Mouse (Mus musculus) left cerebral cortex, adult 9 months (tissue): ENCODE measurements around the gene Tcap.

Experiments
- DNase-seq, 2 experiments: peaks; one replicate each; pipeline ENCODE4 v3.0.0; 2022; ENCODE audit warnings: low spot score in 2 of 2

The Tcap gene

DNA sequence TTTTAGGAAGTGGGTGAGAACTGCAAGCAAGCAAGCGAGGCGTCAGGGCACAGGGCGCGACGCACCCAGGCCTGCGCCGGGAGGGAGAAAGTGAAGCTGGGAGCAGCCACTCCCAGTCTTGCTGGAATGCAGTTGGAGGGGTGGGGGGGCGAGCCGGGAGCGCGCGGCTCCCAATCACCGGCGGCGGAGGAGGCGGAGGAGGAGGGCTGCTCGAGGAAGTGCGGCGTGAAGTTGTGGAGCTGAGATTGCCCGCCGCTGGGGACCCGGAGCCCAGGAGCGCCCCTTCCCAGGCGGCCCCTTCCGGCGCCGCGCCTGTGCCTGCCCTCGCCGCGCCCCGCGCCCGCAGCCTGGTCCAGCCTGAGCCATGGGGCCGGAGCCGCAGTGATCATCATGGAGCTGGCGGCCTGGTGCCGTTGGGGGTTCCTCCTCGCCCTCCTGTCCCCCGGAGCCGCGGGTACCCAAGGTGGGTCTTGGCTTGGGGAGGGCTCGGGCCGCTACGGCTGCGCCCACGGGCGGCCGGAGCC lies 28.7 kb downstream of the Tcap start, which contains the start of gene Erbb2:
Erbb2 (plus strand) TSS at position 198 of the 524 bp plus-strand sequence.
- DNase-seq: no peak

DNA sequence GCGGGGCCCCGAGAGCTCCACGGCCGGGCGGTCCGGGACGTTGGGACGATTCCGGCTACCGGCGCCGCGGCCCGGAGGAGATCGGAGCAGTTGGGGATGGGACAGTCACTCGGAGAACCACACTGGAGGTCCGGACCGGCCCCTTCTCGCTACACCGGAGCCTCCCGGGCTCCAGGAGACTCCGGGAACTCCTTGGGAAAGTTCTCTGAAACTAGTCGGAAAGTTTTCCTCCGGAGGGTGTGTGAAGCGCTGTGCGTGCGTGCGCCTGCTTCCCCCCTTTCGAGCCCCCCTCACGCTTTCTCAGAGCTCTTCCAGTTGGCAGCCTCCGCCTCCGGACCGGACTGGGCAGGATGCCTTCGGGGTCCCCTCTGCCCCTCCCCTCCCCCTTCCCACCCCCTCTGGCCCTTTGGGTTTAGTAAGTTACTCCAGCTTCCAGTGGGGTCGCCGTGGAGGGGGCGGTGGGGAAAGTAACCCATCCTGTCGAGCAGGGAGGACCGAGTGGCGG lies 29.2 kb downstream of the Tcap start:
- DNase-seq: no peak

- DNase-seq: no peak
Measured at GRCm38 (mm10) chr11:98413731-98414130, 30.1 kb downstream of the Tcap start.

- no peak for DNase-seq
Measured at GRCm38 (mm10) chr11:98414162-98414561, 30.6 kb downstream of the Tcap start.

GRCm38 (mm10) chr11:98417074-98417473 lies 33.5 kb downstream of the Tcap start:
- DNase-seq: no peak

DNA sequence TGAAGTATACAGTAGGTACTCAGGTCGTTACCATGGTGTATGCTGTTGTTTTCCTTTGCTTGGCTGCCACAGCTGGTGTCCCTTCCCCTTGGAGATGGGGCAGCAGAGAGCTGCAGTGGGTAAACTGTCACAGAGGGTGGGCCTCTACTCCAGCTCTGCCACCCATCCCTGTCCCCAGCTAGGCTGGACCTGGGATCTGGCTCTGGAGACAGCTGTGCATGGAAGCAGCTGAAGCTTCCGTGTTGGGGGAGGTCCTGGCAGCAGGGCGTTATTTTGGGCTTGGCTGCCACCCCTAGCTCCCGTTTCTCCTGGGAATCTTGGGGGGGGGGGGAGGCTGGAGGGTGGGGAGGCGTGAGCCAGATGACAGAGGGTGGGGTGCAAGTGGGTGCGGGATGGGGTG lies 34.7 kb downstream of the Tcap start:
- no peak for DNase-seq

DNA sequence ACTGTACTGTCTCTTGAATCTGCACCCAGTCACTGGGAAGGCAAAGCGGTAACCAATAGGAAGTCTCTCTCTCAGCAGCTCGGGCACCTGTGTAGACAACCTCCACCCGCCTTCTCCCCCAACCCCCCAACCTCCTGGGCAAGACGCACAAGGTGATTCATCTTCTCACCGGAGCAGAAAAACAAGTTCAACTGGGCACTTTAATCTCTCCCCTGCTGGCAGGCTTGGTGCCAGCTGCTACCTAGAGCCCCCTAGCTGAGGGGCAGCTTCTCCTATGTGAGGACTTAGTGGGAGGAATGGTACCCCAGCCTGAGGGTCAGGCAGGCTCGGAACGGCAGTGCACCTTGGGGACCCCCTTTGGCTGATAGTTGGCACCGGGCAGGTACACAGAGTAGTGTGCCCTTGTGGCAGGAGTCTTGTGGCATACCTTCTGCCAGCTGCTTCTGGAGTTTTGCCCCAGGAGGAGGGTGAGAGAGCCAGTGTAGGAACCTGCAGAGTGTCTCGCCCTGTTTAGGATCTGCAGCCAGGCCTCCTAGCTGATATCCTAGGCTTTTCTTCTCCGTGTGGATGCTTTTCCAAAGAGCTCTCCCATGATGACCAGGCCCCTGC lies 35.4 kb downstream of the Tcap start:
- DNase-seq: no peak

- DNase-seq: no peak
Measured at GRCm38 (mm10) chr11:98426592-98426991, 43.0 kb downstream of the Tcap start.

- no peak for DNase-seq
Measured at GRCm38 (mm10) chr11:98428436-98428835, 44.8 kb downstream of the Tcap start.

DNA sequence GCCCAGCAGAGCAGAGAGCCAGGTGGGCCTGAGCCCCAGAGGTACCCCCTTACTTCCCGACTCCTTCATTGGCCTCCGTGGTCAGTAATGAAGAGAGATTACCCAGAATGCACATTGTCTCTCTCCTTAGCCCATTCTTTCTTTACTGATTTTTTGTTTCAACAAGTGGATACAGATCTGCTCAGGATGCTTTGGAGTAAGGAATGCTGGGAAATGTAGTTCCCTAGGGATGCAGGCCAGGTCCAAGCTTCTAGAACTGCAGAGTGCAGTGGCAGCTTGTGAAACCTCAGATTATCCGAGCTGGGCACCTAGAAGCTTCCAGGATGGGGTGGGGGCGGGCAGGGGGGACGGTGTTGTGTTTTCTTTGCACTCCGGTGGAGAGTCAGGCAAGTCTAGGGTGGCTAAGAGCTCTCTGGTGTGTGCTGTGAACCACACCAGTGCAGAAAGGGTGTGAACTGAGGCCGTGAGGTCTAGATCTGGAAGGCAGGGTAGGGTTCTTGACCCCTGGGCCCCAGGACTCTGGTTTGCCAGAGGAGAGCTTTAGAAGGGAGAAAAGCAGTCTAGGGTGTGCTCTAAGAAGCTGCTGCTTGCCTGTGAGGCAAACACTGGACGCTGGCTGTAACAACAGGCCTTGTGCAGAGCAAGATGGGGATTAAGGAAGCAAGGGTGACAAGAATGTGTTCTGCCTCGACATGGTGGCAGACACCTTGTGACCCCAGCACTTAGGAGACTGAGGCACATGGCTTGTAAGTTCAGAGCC lies 48.3 kb downstream of the Tcap start:
- DNase-seq: no peak
